Mouse (Mus musculus): ENCODE measurements around the gene Fgf18. TPM values are rescaled to one million over a fixed set of nuclear protein-coding genes. Genes with fewer than 3 reads are reported as not detected.

Gene Fgf18
- total RNA-seq, 2 experiments from 2014 or later: 0.86 to 2.4 TPM

- peak in 1 of 2 experiments; percentile 38 for DNase-seq
- intact Hi-C loops (cut with DNase I): no loop called here
Measured at GRCm38 (mm10) chr11:33122575-33123268, 24.5 kb downstream of the Fgf18 start.

- DNase-seq: no peak
- intact Hi-C loops (cut with DNase I): no loop called here
Measured at GRCm38 (mm10) chr11:33119556-33119955, 27.6 kb downstream of the Fgf18 start.

GRCm38 (mm10) chr11:33119116-33119515 is 28.1 kb downstream of the Fgf18 start:
- intact Hi-C loops (cut with DNase I): no loop called here
- no peak for DNase-seq

GRCm38 (mm10) chr11:33118480-33118879 is 28.7 kb downstream of the Fgf18 start:
- DNase-seq: no peak

GRCm38 (mm10) chr11:33115796-33116195 is 31.4 kb downstream of the Fgf18 start:
- DNase-seq: no peak
- intact Hi-C loops (cut with DNase I): no loop called here

More at GRCm38 (mm10) chr11:33118480-33118879, 28.7 kb downstream of the Fgf18 start:
- intact Hi-C loops (cut with DNase I): no loop called here

- no peak for DNase-seq
- intact Hi-C loops (cut with DNase I): no loop called here
Measured at GRCm38 (mm10) chr11:33112407-33112806, 34.8 kb downstream of the Fgf18 start.

- intact Hi-C loops (cut with DNase I): no loop called here
- no peak for DNase-seq
Measured at GRCm38 (mm10) chr11:33110111-33110510, 37.1 kb downstream of the Fgf18 start.

- intact Hi-C loops (cut with DNase I): no loop called here
- no peak for DNase-seq
Measured at GRCm38 (mm10) chr11:33107540-33107939, 39.7 kb downstream of the Fgf18 start.

GRCm38 (mm10) chr11:33104911-33105316 is 42.3 kb downstream of the Fgf18 start:
- DNase-seq: no peak
- intact Hi-C loops (cut with DNase I): no loop called here

GRCm38 (mm10) chr11:33103291-33103943 is 43.8 kb downstream of the Fgf18 start:
- no peak for DNase-seq
- intact Hi-C loops (cut with DNase I): no loop called here

GRCm38 (mm10) chr11:33100027-33100507 is 47.1 kb downstream of the Fgf18 start:
- peak; percentile 58 to 75 for DNase-seq
- intact Hi-C loops (cut with DNase I): no loop called here

GRCm38 (mm10) chr11:33099425-33099824 is 47.8 kb downstream of the Fgf18 start:
- intact Hi-C loops (cut with DNase I): loop anchor here (5.0 kb wide), 1 partner anchor 48 kb away; the partner anchor contains the start of gene Fgf18
- DNase-seq: no peak

GRCm38 (mm10) chr11:33098446-33098845 is 48.8 kb downstream of the Fgf18 start:
- DNase-seq: peak; percentile 77 to 81
- intact Hi-C loops (cut with DNase I): loop anchor here (5.0 kb wide), 1 partner anchor 49 kb away; the partner anchor contains the start of gene Fgf18

GRCm38 (mm10) chr11:33097855-33098254 is 49.3 kb downstream of the Fgf18 start:
- DNase-seq: peak in 1 of 2 experiments; percentile 30
- intact Hi-C loops (cut with DNase I): loop anchor here (5.0 kb wide), 1 partner anchor 49 kb away; the partner anchor contains the start of gene Fgf18

- DNase-seq: no peak
- intact Hi-C loops (cut with DNase I): no loop called here
Measured at GRCm38 (mm10) chr11:33089856-33090255, 57.3 kb downstream of the Fgf18 start.

GRCm38 (mm10) chr11:33088181-33088580 is 59.0 kb downstream of the Fgf18 start:
- intact Hi-C loops (cut with DNase I): no loop called here

GRCm38 (mm10) chr11:33086046-33086445 is 61.2 kb downstream of the Fgf18 start:
- intact Hi-C loops (cut with DNase I): no loop called here
- DNase-seq: no peak

More at GRCm38 (mm10) chr11:33088181-33088580, 59.0 kb downstream of the Fgf18 start:
- no peak for DNase-seq

- DNase-seq: no peak
- intact Hi-C loops (cut with DNase I): no loop called here
Measured at GRCm38 (mm10) chr11:33085514-33085913, 61.7 kb downstream of the Fgf18 start.

GRCm38 (mm10) chr11:33085054-33085453 is 62.1 kb downstream of the Fgf18 start:
- no peak for DNase-seq
- intact Hi-C loops (cut with DNase I): no loop called here

- intact Hi-C loops (cut with DNase I): no loop called here
- no peak for DNase-seq
Measured at GRCm38 (mm10) chr11:33084041-33084440, 63.2 kb downstream of the Fgf18 start.

GRCm38 (mm10) chr11:33081175-33081574 is 66.0 kb downstream of the Fgf18 start:
- intact Hi-C loops (cut with DNase I): no loop called here
- no peak for DNase-seq

All from gastrocnemius, postnatal 36 days (tissue).